Mouse (Mus musculus) thymus, postnatal 14 days (tissue): Measurements from ENCODE around the gene Abhd12.
A peak's percentile ranks its signal among the peaks of the same experiment; 100 is the strongest.

Experiments used
- DNase-seq: peaks from one replicate; pipeline ENCODE4 v3.0.0; 2021

Gene Abhd12

GRCm38 (mm10) chr2:150847436-150847995, 57.0 kb downstream of the Abhd12 start:
- DNase-seq: no peak

- no peak for DNase-seq
These were observed 59.7 kb downstream of the Abhd12 start for GRCm38 (mm10) chr2:150844798-150845197.

GRCm38 (mm10) chr2:150842049-150842461, 62.5 kb downstream of the Abhd12 start:
- no peak for DNase-seq

DNA sequence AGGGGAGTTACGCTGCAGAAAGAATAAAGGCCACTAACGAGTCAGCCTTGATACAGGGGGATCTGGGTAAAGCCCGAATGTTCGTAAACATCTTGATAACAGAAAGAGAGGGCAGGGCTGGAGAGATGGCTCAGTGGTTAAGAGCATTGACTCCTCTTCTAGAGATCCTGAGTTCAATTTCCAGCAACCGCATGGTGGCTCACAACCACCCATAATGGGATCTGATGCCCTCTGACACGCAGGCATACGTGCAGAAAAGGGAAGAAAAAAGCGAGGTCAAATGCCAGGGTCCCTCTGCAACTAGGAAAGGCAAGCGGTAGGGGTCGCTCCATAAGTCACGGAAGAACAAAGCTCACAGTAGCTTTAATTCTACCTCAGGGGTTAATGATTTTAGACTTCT, 63.4 kb downstream of the Abhd12 start:
- no peak for DNase-seq

DNA sequence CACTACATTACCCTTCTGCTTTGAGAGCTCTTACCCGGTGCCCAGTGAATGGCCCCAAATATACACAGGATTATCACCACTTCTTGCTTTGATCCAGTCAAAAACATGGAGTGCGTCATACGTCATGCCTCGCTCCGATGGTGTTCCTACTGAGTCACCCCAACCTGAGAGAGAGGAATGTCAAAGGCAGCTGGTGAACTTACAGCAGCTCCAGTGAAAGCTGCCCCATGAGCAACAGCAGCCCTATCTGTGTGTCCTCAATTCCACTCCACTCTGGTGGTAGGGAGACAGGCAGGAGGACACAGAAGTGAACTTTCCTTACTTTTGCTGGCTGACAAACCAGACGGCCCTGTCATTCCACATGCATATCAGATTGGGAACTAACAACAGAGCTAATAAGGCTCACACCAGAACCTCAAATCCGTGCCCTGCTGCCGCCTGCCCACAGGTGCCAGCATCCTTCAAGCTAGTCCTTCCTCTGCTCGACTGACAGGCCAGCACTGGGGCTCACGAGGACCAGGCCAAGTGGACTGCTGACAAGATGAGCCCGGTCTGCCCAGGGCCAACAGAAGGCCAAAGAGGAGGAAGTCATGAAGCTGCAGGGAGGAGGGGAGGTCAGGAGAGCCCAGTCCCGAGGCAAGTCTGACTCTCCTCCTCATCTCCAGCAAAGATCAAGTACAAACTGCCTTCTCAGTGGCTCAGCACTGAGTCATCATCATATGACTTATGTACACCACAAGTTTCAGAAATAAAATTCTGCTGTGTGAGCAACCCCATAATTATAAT, 64.7 kb downstream of the Abhd12 start:
- DNase-seq: no peak

- DNase-seq: no peak
These were observed 66.8 kb downstream of the Abhd12 start for GRCm38 (mm10) chr2:150837781-150838180.

DNA sequence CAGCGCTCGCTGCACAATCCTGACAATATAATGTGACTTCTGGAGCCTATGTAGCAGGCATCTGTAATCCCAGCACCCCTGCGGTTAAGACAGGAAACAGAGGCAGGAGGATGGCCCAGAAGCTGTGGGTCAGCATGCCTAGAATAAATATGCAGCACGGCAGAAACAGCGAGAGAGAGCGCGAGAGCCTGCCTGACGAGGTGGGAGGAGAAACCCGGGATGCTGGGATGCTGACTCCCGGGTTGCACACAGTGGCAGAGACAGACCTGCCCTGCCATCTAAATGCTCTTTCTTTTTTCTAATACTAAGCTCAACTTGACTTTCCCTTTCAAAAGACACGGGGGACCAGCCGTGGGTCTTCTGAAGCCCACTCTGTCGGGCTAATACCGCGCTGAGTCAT, 67.6 kb downstream of the Abhd12 start:
- DNase-seq: no peak

GRCm38 (mm10) chr2:150835975-150836374, 68.6 kb downstream of the Abhd12 start:
- no peak for DNase-seq

GRCm38 (mm10) chr2:150834616-150835015, 69.9 kb downstream of the Abhd12 start:
- DNase-seq: no peak

DNA sequence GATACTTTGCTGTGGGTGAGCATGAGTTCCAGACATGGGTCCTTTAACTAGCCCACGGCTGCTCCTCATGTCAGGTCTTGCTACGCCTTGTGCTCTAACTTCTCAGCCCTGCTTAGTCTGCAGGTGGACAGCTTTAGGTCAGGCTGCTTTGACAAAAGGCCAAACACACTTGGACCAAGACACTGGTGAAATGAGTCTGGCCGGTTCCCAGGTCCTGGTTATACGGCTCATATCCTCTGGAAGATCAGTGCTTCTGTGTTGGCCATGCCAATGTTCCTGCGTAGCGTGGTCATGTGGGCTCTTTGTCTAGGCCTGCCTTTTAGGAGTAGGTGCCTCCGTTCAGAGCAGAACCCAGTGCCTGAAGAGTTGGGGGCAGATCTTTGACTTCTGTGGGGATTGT, 72.5 kb downstream of the Abhd12 start:
- DNase-seq: no peak

- DNase-seq: no peak
These were observed 73.6 kb downstream of the Abhd12 start for GRCm38 (mm10) chr2:150830911-150831441.

DNA sequence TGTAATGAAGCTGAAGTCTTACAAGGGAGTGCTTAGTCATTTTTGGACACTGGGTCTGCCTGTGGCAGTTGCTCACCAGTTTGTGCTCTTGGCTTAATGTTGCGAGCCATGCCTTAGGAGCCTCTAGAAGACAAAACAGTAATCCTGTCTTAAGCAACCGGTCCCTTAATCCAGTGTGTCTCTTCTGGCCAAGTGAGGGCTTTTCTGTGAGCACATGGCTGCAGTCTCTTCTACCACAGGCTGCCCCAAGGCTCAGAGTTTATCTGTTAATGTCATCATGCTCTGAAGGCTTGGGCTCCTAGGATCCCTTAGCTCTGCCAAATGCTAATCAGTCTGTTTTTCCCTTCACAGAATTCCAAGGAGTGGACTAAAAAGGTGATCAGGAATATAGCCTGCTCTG, 74.5 kb downstream of the Abhd12 start:
- DNase-seq: no peak

DNA sequence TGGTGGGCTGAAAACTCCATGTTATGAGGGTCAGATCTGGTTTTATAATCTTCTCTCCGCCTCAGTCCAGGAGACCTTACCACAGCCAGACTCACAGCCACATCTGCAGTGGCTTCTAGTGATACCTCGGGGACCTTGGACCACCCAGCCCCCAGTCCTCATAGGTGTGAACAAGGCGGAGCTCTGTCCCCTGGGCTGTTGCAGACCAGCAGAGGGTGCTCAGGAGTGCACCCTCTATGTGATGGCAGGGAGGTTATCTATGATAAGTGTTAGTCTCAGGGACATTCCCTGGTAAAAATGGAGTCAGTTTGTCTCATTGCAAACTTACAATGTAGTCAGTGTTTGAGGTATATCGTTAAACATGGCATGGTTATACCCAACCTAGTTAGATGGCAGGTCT, 75.9 kb downstream of the Abhd12 start:
- no peak for DNase-seq

GRCm38 (mm10) chr2:150828164-150828563, 76.4 kb downstream of the Abhd12 start:
- DNase-seq: no peak

GRCm38 (mm10) chr2:150826426-150826825, 78.1 kb downstream of the Abhd12 start:
- no peak for DNase-seq

GRCm38 (mm10) chr2:150822987-150823386, 81.6 kb downstream of the Abhd12 start:
- no peak for DNase-seq

DNA sequence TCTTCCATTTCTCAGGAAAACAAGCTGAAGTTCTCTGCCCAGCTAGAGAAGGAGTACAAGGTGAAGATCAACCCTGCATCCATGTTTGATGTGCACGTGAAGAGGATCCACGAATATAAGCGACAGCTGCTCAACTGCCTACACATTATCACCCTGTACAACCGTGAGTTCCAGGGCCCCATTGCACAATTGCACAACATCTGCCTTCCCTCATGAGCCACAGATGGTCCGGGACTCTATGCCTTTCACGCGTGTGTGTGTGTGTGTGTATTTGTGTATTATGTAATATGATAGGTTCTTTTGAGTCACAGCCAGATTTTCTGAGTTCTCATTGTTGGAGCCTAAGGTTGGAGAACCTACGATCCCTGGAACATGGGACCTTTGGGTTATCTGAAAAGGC, 83.8 kb downstream of the Abhd12 start:
- DNase-seq: no peak

DNA sequence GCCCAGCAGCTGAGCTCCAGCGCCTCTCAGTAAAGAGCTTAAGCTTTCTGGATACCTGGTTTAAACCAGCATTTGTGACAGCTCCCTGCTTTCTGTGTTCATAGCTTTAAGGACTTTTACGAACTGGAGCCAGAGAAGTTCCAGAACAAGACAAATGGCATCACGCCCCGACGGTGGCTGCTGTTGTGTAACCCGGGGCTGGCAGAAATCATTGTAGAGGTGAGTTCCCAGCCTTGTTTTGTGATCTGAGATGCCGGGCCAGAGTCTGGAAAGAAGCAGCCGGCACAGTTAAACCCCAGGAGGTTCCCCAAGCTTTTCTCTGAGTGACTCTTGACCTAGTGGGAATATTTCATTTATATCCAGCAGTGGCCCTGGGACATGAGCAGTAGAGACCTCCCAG, 85.8 kb downstream of the Abhd12 start:
- no peak for DNase-seq

GRCm38 (mm10) chr2:150816676-150817402, 87.7 kb downstream of the Abhd12 start:
- no peak for DNase-seq

DNA sequence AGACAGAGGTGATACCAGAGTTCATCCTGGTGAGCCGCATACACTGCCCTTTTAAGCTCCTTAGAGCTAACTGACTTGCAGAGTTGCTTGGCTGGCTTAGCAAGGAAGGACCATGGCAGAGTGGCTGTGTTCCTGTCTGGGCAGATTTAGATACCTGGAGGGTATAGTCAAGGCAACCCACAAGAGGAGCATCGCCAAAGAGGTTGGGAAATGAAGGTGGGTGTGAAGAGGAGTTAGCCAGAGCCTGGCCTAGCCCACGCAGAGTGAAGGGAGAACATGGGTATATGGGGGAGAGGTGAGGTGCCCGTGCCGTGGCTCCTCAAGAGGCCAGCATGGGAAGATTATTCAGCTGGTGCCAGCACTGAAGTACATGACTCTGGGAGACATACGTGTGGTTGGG, 91.7 kb downstream of the Abhd12 start:
- DNase-seq: no peak

DNA sequence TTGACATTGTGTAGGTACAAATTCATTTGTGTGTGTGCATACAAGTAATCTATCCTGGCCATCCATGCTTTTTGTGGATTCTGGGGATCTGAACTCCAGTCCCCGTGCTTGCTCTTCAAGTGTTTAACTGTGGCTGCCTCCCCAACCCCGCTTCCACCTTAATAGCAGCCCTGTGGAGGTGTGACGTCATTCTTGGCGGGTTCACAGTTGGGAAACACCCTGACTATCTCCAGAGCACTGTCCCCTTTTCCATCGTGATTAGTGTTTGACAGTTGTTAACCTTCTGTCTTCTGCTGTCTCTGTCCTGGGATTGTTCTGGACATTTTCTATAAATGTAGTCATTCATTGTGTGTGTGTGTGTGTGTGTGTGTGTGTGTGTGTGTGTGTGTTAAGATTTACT, 93.9 kb downstream of the Abhd12 start:
- no peak for DNase-seq

- DNase-seq: no peak
These were observed 95.7 kb downstream of the Abhd12 start for GRCm38 (mm10) chr2:150808812-150809211.

- DNase-seq: no peak
These were observed 96.2 kb downstream of the Abhd12 start for GRCm38 (mm10) chr2:150808381-150808780.

DNA sequence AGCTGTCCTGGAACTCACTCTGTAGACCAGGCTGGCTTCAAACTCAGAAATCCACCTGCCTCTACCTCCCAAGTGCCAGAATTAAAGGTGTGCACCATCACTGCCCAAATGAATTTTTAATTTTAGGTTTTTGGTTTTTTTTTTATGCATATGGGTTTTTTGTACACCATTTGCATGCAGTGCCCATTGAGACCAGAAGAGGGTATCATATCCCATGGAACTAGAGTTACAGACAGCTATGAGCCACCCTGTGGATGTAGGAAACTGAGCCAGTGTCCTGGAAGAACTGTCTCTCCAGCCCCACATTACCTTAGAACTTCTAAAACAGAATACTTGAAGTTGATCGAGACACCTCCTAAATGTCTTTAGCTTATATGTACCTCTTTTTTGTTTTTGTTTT, 101.5 kb downstream of the Abhd12 start:
- DNase-seq: peak; percentile 32
